Mouse (Mus musculus): ENCODE measurements around the gene Ccdc117. TPM values are rescaled to one million over a fixed set of nuclear protein-coding genes. Genes with fewer than 3 reads are reported as not detected.
"Not testable (repeated sequence)": the region's sequence is repeated elsewhere in the genome, so short reads cannot be mapped to it uniquely, and the experiment has no call there.

The Ccdc117 gene
- polyA plus RNA-seq, 1 experiment = 1.2 TPM

- TF ChIP-seq FLI1 (IDR thresholded peaks at IDR 0.05; ENCODE audit: low read length) = no peak
- TF ChIP-seq GATA1 (IDR thresholded peaks at IDR 0.05; ENCODE audit: borderline replicate concordance, low read length) = peak; percentile 76; the same call in 2 of the 3 replicates
- H3K4me1 ChIP-seq = peaks cover 89% of the 10 kb centered on the region
- peak overlapping the region; percentile 78 for H3K4me3 ChIP-seq (replicated peaks)
- peaks cover 5% of the 10 kb centered on the region for H3K36me3 ChIP-seq (replicated peaks; ENCODE audit: low read length)
- no peaks in the 10 kb centered on the region for H3K27me3 ChIP-seq (replicated peaks)
- H3K9me3 ChIP-seq = peaks cover 9% of the 10 kb centered on the region
These were observed 20.8 kb upstream of the Ccdc117 start for GRCm38 (mm10) chr11:5562625-5563268.

DNA sequence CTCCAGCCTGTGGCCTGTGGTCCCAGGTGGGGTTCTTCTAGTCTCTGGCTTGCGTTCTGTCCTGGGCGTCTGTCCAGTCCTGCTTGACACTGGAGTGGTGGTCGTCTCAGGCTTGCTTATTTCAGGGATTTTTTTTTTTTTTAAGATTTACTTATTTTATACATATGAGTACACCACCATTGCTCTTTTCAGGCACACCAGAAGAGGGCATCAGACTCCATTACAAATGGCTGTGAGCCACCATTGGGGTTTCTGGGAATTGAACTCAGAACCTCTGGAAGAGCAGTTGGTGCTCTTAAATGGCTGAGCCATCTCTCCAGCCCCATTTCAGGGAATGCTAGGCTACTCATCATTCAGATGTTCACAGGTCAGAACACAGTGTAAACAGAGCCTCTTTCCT lies 18.3 kb upstream of the Ccdc117 start:
- H3K36me3 ChIP-seq (replicated peaks; ENCODE audit: low read length) = no peaks in the 10 kb centered on the region
- TF ChIP-seq GATA1 (IDR thresholded peaks at IDR 0.05; ENCODE audit: borderline replicate concordance, low read length) (no peak), FLI1 (IDR thresholded peaks at IDR 0.05; ENCODE audit: low read length) (no peak)
- H3K27me3 ChIP-seq (replicated peaks) = no peaks in the 10 kb centered on the region
- 0 out of 2 replicates have a peak, but pooled peaks cover 4% of the 10 kb centered on the region for H3K9me3 ChIP-seq
- no peak overlapping the region for H3K4me3 ChIP-seq (replicated peaks)
- H3K4me1 ChIP-seq = peaks cover 64% of the 10 kb centered on the region

DNA sequence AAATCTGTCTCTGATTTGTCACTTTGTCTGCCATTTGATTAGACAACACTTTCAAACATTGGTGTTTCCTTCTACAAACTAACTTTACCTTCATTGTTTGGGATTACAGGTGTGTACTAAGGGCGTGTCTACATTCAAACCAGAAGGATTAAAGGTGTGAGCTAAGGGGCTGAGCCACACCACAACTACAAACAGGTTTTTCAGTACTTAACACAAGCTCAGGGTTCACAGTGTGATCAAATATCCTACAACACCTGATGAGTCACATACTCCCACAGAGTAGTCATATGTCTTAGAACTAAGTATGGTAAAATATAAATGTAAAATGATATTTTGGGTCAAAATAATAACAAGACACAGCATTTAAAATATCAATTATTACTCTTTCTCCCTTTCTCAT lies 9.9 kb upstream of the Ccdc117 start:
- no peaks in the 10 kb centered on the region for H3K4me1 ChIP-seq
- H3K9me3 ChIP-seq = peaks cover 28% of the 10 kb centered on the region
- no peaks in the 10 kb centered on the region for H3K27me3 ChIP-seq (replicated peaks)
- H3K4me3 ChIP-seq (replicated peaks) = no peak overlapping the region
- H3K36me3 ChIP-seq (replicated peaks; ENCODE audit: low read length) = no peaks in the 10 kb centered on the region
- TF ChIP-seq GATA1 (IDR thresholded peaks at IDR 0.05; ENCODE audit: borderline replicate concordance, low read length) (no peak), FLI1 (IDR thresholded peaks at IDR 0.05; ENCODE audit: low read length) (no peak)

DNA sequence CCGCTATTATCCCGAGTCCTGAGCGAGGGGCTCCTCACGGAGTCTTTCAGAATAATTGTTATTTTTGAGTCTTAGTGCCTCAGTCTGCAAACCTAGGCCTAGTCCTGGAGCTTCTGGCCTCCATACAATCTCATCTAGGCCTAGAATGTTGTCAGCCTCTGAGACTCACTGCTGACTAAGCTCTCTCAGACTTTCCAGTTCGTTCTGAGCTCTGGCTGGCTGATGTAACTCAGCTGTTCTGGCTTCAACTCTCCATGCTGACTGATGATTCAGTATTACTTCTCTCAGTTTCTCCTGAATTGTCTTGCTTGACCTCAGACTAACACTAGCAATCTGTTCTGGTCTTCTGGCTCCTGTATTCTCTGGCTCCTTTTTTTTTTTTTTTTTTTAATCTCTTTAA lies 9.4 kb upstream of the Ccdc117 start:
- TF ChIP-seq GATA1 (IDR thresholded peaks at IDR 0.05; ENCODE audit: borderline replicate concordance, low read length) (no peak), FLI1 (IDR thresholded peaks at IDR 0.05; ENCODE audit: low read length) (no peak)
- H3K4me1 ChIP-seq = peaks cover 5% of the 10 kb centered on the region
- H3K9me3 ChIP-seq = peaks cover 28% of the 10 kb centered on the region
- H3K27me3 ChIP-seq (replicated peaks) = no peaks in the 10 kb centered on the region
- H3K36me3 ChIP-seq (replicated peaks; ENCODE audit: low read length) = no peaks in the 10 kb centered on the region
- no peak overlapping the region for H3K4me3 ChIP-seq (replicated peaks)

GRCm38 (mm10) chr11:5546693-5547092 lies 4.7 kb upstream of the Ccdc117 start:
- Histone ChIP-seq H3K9me3 (peaks cover 28% of the 10 kb centered on the region), H3K27me3 (replicated peaks) (no peaks in the 10 kb centered on the region), H3K4me1 (peaks cover 48% of the 10 kb centered on the region), H3K36me3 (replicated peaks; ENCODE audit: low read length) (no peaks in the 10 kb centered on the region), H3K4me3 (replicated peaks) (no peak overlapping the region)
- TF ChIP-seq FLI1 (IDR thresholded peaks at IDR 0.05; ENCODE audit: low read length) = no peak
- no peak for TF ChIP-seq GATA1 (IDR thresholded peaks at IDR 0.05; ENCODE audit: borderline replicate concordance, low read length)

DNA sequence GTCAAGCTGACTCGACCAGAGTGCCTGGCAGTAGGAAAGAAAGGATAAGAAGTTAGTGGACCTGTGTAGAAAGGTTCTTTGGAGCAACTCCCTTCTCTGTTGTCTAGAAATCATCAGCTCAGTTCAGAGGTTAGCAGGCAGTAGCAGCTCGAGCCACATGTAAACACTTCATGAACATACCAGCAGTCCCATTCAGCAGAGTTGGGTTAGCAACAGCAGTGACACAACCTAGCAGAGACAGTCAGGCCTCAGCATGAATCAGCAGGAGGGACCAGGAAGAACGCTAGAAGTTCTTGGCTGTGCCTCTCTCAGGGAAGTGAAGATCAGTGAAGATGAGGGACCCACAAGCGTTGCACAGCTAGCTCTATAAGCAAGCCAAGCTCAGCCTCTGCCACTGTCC lies 3.5 kb upstream of the Ccdc117 start:
- TF ChIP-seq GATA1 (IDR thresholded peaks at IDR 0.05; ENCODE audit: borderline replicate concordance, low read length) = no peak
- TF ChIP-seq FLI1 (IDR thresholded peaks at IDR 0.05; ENCODE audit: low read length) = no peak
- Histone ChIP-seq H3K4me3 (replicated peaks) (peak overlapping the region; percentile 64), H3K36me3 (replicated peaks; ENCODE audit: low read length) (peaks cover 2% of the 10 kb centered on the region), H3K4me1 (peaks cover 54% of the 10 kb centered on the region), H3K9me3 (peaks cover 23% of the 10 kb centered on the region), H3K27me3 (replicated peaks) (no peaks in the 10 kb centered on the region)

GRCm38 (mm10) chr11:5544709-5545108 lies 2.7 kb upstream of the Ccdc117 start:
- not testable (repeated sequence) for H3K27me3 ChIP-seq (replicated peaks); H3K36me3 ChIP-seq (replicated peaks; ENCODE audit: low read length); H3K4me3 ChIP-seq (replicated peaks)
- Histone ChIP-seq H3K9me3 (peaks cover 19% of the 10 kb centered on the region), H3K4me1 (peaks cover 59% of the 10 kb centered on the region)

- Histone ChIP-seq H3K9me3 (peaks cover 5% of the 10 kb centered on the region; the same call in 1 of the 2 replicates), H3K4me1 (peaks cover 73% of the 10 kb centered on the region), H3K27me3 (replicated peaks) (no peaks in the 10 kb centered on the region), H3K4me3 (replicated peaks) (no peak overlapping the region), H3K36me3 (replicated peaks; ENCODE audit: low read length) (peaks cover 21% of the 10 kb centered on the region)
- TF ChIP-seq GATA1 (IDR thresholded peaks at IDR 0.05; ENCODE audit: borderline replicate concordance, low read length) (no peak), FLI1 (IDR thresholded peaks at IDR 0.05; ENCODE audit: low read length) (no peak)
These were observed 1.3 kb upstream of the Ccdc117 start for GRCm38 (mm10) chr11:5543281-5543680.

DNA sequence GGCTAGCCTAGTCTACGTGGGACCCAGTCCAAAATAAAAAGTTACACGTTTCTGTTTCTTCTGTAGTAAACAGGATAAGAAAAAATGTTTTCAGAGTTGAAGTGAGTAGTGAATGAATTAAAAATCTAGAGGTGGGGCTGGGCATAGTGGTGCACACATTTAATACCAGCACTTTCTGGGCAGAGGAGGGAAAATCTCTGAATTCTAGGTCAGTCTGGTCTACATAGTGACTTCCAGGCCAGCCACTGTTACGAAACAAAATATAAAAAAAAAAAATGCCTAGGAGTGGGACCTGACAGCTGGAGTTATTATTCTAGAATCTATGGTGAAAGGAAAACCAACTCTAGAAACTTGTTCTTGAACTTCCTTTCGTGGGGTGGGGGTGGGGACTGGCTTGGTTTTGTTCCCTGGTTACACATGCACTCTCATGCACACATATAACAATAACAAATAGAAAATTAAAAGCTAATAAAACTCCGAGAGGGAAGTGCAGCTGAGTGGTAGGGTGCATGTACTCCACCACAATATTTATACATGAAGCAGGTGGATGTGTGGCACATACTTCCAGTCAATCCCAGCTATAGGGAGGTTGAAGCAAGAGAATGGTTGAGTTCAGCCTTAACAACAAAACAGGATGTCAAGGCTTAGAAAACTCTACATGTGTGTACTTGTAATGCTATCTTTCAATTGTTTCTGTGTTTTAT lies 647 bp upstream of the Ccdc117 start:
- no peaks in the 10 kb centered on the region; the same call in 1 of the 2 replicates for H3K9me3 ChIP-seq
- H3K27me3 ChIP-seq (replicated peaks) = no peaks in the 10 kb centered on the region
- H3K4me1 ChIP-seq = peaks cover 74% of the 10 kb centered on the region
- no peak for TF ChIP-seq FLI1 (IDR thresholded peaks at IDR 0.05; ENCODE audit: low read length)
- no peak for TF ChIP-seq GATA1 (IDR thresholded peaks at IDR 0.05; ENCODE audit: borderline replicate concordance, low read length)
- peaks cover 26% of the 10 kb centered on the region for H3K36me3 ChIP-seq (replicated peaks; ENCODE audit: low read length)
- peak overlapping the region; percentile 93 for H3K4me3 ChIP-seq (replicated peaks)

DNA sequence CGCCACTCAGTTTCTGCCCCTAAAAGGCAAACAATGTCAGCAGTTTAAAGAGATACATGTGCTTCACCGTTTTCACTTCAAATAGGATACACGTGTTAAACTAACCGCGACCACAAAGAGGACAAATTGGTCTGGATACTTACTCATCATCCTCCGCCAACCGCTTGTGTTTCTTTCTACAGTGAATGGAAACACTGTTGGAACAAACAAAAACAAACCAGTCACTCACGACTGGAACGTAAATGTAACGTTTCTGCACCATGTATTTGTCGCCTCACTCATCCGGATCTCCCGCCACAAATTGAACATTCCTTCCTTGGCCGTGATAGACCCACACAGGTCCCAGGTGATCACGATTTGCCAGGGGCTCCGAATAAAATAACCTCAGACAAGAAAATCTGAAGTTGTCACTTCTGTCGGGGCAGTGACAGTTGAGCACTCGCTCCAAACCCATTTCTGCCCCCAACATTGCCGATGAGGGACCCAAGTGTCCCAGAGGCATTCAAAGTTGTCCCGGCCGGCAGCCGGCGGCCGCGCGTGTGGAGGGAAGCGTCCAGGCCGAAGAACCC lies 673 bp downstream of the Ccdc117 start:
- TF ChIP-seq GATA1 (IDR thresholded peaks at IDR 0.05; ENCODE audit: borderline replicate concordance, low read length) = no peak
- TF ChIP-seq FLI1 (IDR thresholded peaks at IDR 0.05; ENCODE audit: low read length) = no peak

More for the DNA sequence above, 673 bp downstream of the Ccdc117 start:
- H3K4me1 ChIP-seq = peaks cover 68% of the 10 kb centered on the region
- H3K36me3 ChIP-seq (replicated peaks; ENCODE audit: low read length) = peaks cover 35% of the 10 kb centered on the region
- H3K4me3 ChIP-seq (replicated peaks) = peak overlapping the region; percentile 93
- H3K9me3 ChIP-seq = no peaks in the 10 kb centered on the region; the same call in 1 of the 2 replicates
- no peaks in the 10 kb centered on the region for H3K27me3 ChIP-seq (replicated peaks)

Data from megakaryocyte, embryonic 14.5 days (primary cell).